Mouse (Mus musculus): ENCODE results near the gene 4921517D22Rik.

GRCm38 (mm10) chr13:59689843-59690242, 4.1 kb downstream of the 4921517D22Rik start:
- no peak for TF ChIP-seq POLR2A (IDR thresholded peaks at IDR 0.05; ENCODE audit: insufficient read depth, low read depth, low read length)
- TF ChIP-seq CTCF (IDR thresholded peaks at IDR 0.05; ENCODE audit: insufficient read depth, low read depth, low read length), result no peak

Measured in olfactory bulb, adult 2 months (tissue).